Mouse (Mus musculus) erythroblast, adult 5-6 weeks (primary cell): ENCODE data around the gene Hoxa7. TPM values are rescaled to one million over a fixed set of nuclear protein-coding genes. Genes with fewer than 3 reads are reported as not detected.

Experiments
- ATAC-seq: replicated peaks from 2 replicates; pipeline ENCODE4 v1.8.0; 2016; ENCODE audit warnings: moderate number of reproducible peaks, mild to moderate bottlenecking, moderate TSS enrichment, inconsistent platforms; ENCODE audit not compliant: poor library complexity, low FRiP score, severe bottlenecking
- total RNA-seq, 2 experiments: library from RNA; stranded (forward) in 1 of 2; stranded (reverse) in 1 of 2; fragments of 150-400 nt in 1 of 2; fragments of 200-764, 138-1000 nt in 1 of 2; gene quantifications; 2 replicates each; pipeline versions ENCODE4 v1.2.3 to v1.2.4; 2015 to 2017; ENCODE audit warnings: low replicate concordance in 2 of 2

The Hoxa7 gene
- total RNA-seq, 2 experiments from 2014 or later, result 0.77 to 2.1 TPM

- no peak for ATAC-seq
These were observed 52.0 kb downstream of the Hoxa7 start for GRCm38 (mm10) chr6:52169499-52170165.

DNA sequence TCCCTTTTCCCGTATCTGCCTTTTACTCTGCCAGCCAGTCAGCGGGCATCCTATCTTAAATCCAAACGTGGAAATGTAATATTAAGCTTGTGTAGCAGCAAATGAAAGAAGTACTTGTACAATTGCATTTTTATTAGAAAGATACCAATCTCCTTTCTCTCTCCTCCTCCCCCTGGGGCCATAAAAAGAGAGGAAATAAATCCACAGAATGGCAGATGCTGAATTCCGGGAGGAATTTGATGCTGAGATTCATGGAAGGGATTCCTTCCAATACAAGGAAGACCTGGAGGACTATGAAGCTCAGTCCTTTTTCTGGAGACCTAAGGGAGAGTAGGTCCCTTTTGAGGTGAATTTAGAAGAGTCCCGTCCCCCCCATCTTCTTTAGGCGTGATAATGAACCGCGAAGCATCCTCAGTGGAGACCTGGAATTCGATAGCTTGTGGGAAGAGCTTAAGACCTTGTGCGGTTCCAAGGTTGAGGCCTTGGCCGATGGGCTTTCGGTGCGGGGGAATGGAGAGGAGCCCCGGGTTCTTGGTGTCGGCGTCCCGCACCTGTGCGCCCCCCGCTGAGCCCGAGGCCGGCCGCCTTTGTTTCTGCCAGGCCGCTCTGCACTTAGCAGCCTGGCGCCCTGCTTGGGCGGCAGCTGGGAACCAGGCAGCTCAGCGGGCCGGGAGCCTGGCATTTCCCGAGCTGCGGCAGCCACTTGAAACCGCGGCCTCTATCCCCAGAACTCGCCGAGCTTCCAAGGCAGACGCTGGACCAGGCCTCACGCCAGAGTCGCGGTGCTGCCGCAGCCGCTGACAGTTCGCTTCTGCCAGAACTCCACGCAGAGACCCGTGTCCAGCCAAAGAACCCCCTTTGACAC, 53.2 kb downstream of the Hoxa7 start:
- no peak for ATAC-seq

DNA sequence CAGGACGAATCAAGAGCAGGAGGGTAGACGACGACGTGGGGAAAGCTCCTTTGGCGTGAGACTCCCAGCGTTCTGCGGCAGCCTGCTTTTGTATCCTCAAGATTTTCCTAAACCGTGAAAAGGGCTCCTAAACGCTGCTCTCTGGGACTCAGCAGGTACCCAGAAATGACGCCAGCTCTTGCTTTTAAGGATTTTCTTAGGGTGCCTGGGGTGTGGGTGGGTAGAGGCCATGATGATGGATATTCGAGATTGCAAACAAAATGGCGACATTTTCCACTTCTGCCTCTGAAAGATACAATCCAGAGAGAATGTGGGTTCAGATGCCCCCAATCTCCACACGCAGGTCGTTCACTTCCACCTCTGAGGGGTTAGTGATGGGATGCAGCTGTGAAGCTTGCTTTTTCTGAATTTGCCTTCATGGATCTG, 53.9 kb downstream of the Hoxa7 start:
- ATAC-seq, result no peak

- ATAC-seq, result no peak
These were observed 54.5 kb downstream of the Hoxa7 start for GRCm38 (mm10) chr6:52167176-52167575.

- ATAC-seq, result no peak
These were observed 55.1 kb downstream of the Hoxa7 start for GRCm38 (mm10) chr6:52166431-52167077.

GRCm38 (mm10) chr6:52165441-52166370, 55.9 kb downstream of the Hoxa7 start:
- no peak for ATAC-seq

- no peak for ATAC-seq
These were observed 56.8 kb downstream of the Hoxa7 start, which contains the start of gene Hoxa2 for GRCm38 (mm10) chr6:52164626-52165440. Gene Hoxa2 (minus strand): TSS chr6:52164831.

Other genes with a start within 250 kb of the Hoxa7 start
- 34.8 and 68.1 TPM in 2 replicates for gene Skap2, start 209.3 kb downstream of the Hoxa7 start, total RNA-seq (2015; ENCODE audit: low replicate concordance)
- 37.2 and 38.3 TPM in 2 replicates for gene Skap2, start 209.3 kb downstream of the Hoxa7 start, total RNA-seq (2017; ENCODE audit: low replicate concordance)
- gene Hoxa1, start 63.5 kb downstream of the Hoxa7 start, total RNA-seq (2015; ENCODE audit: low replicate concordance), result not detected in 2 replicates
- gene Hoxa1, start 63.5 kb downstream of the Hoxa7 start, total RNA-seq (2017; ENCODE audit: low replicate concordance), result not detected in 2 replicates
- gene Hoxa2, start 57.0 kb downstream of the Hoxa7 start, total RNA-seq (2015; ENCODE audit: low replicate concordance), result not detected in 2 replicates
- gene Hoxa2, start 57.0 kb downstream of the Hoxa7 start, total RNA-seq (2017; ENCODE audit: low replicate concordance), result not detected in 2 replicates
- not detected in 2 replicates for gene 5730596B20Rik, start 44.4 kb downstream of the Hoxa7 start, total RNA-seq (2015; ENCODE audit: low replicate concordance)
- not detected in 2 replicates for gene 5730596B20Rik, start 44.4 kb downstream of the Hoxa7 start, total RNA-seq (2017; ENCODE audit: low replicate concordance)
- not detected in 2 replicates for gene Hoxa4, start 30.1 kb downstream of the Hoxa7 start, total RNA-seq (2015; ENCODE audit: low replicate concordance)
- gene Hoxa4, start 30.1 kb downstream of the Hoxa7 start, total RNA-seq (2017; ENCODE audit: low replicate concordance), result 0.34 TPM in 1 of 2 replicates, not detected in the other
- gene Hoxa5, start 17.3 kb downstream of the Hoxa7 start, total RNA-seq (2015; ENCODE audit: low replicate concordance), result not detected in 2 replicates
- 0.17 and 0.56 TPM in 2 replicates for gene Hoxa5, start 17.3 kb downstream of the Hoxa7 start, total RNA-seq (2017; ENCODE audit: low replicate concordance)
- not detected in 2 replicates for gene Hoxa6, start 13.1 kb downstream of the Hoxa7 start, total RNA-seq (2015; ENCODE audit: low replicate concordance)
- not detected in 2 replicates for gene Hoxa6, start 13.1 kb downstream of the Hoxa7 start, total RNA-seq (2017; ENCODE audit: low replicate concordance)
- not detected in 2 replicates for gene Hoxa3, start 8.5 kb downstream of the Hoxa7 start, total RNA-seq (2015; ENCODE audit: low replicate concordance)
- not detected in 2 replicates for gene Hoxa3, start 8.5 kb downstream of the Hoxa7 start, total RNA-seq (2017; ENCODE audit: low replicate concordance)
- not detected in 2 replicates for gene Gm28308, start 8.5 kb downstream of the Hoxa7 start, total RNA-seq (2015; ENCODE audit: low replicate concordance)
- not detected in 2 replicates for gene Gm28308, start 8.5 kb downstream of the Hoxa7 start, total RNA-seq (2017; ENCODE audit: low replicate concordance)
- gene Hoxa9, start 9.2 kb upstream of the Hoxa7 start, total RNA-seq (2015; ENCODE audit: low replicate concordance), result 3.3 TPM in 1 of 2 replicates, not detected in the other
- 2.5 and 4.0 TPM in 2 replicates for gene Hoxa9, start 9.2 kb upstream of the Hoxa7 start, total RNA-seq (2017; ENCODE audit: low replicate concordance)
- gene Hoxa10, start 19.0 kb upstream of the Hoxa7 start, total RNA-seq (2015; ENCODE audit: low replicate concordance), result not detected in 2 replicates
- not detected in 2 replicates for gene Hoxa10, start 19.0 kb upstream of the Hoxa7 start, total RNA-seq (2017; ENCODE audit: low replicate concordance)
- gene Hoxa11, start 24.0 kb upstream of the Hoxa7 start, total RNA-seq (2015; ENCODE audit: low replicate concordance), result not detected in 2 replicates
- gene Hoxa11, start 24.0 kb upstream of the Hoxa7 start, total RNA-seq (2017; ENCODE audit: low replicate concordance), result not detected in 2 replicates
- not detected in 2 replicates for gene Hoxa13, start 39.0 kb upstream of the Hoxa7 start, total RNA-seq (2015; ENCODE audit: low replicate concordance)
- gene Hoxa13, start 39.0 kb upstream of the Hoxa7 start, total RNA-seq (2017; ENCODE audit: low replicate concordance), result not detected in 2 replicates
- not detected in 2 replicates for gene Evx1, start 91.6 kb upstream of the Hoxa7 start, total RNA-seq (2015; ENCODE audit: low replicate concordance)
- gene Evx1, start 91.6 kb upstream of the Hoxa7 start, total RNA-seq (2017; ENCODE audit: low replicate concordance), result not detected in 2 replicates